Mouse (Mus musculus) liver, embryonic 11.5 days (tissue): ENCODE measurements at regions not wholly inside any gene's neighbourhood (a gene's known extent, or its start where the extent isn't known, plus 50 kb on each side); places are given as distances from the start of the nearest gene placed in this dataset.

ENCODE experiments used
- ATAC-seq: fragments of 200-750 bp; cut with Nextera tagmentation; replicated peaks from 2 replicates; pipeline ENCODE4 v1.8.0; 2017; ENCODE audit warnings: moderate number of reproducible peaks, mild to moderate bottlenecking, moderate TSS enrichment, moderate library complexity; ENCODE audit not compliant: low FRiP score
- DNase-seq: peaks from one replicate; pipeline ENCODE4 v3.0.0-alpha.2; 2017; ENCODE audit warnings: low spot score
- H3K27ac ChIP-seq: fragments of 300-500 bp; sonication (generic); 2 replicates; pipeline ENCODE4 v1.5.1; 2014; ENCODE audit warnings: mild to moderate bottlenecking, low read depth, low read length, control low read depth
- H3K27me3 ChIP-seq: fragments of 300-500 bp; sonication (generic); replicated peaks from 2 replicates; pipeline ENCODE4 v1.6.1; 2014; ENCODE audit warnings: low read length, mixed read lengths; ENCODE audit not compliant: control insufficient read depth, insufficient read depth
- H3K36me3 ChIP-seq: fragments of 300-500 bp; sonication (generic); 2 replicates; pipeline ENCODE4 v1.6.1; 2014; ENCODE audit warnings: mild to moderate bottlenecking, low read length, moderate library complexity, mixed read lengths; ENCODE audit not compliant: control insufficient read depth, insufficient read depth
- H3K4me1 ChIP-seq: fragments of 300-500 bp; sonication (generic); replicated peaks from 2 replicates; pipeline ENCODE4 v1.6.1; 2014; ENCODE audit warnings: low read length, mixed read lengths; ENCODE audit not compliant: control insufficient read depth, insufficient read depth
- H3K4me2 ChIP-seq: fragments of 300-500 bp; sonication (generic); 2 replicates; pipeline ENCODE4 v1.6.1; 2014; ENCODE audit warnings: mild to moderate bottlenecking, control low read depth, moderate library complexity
- H3K4me3 ChIP-seq: fragments of 300-500 bp; sonication (generic); 2 replicates; pipeline ENCODE4 v1.5.1; 2014; ENCODE audit warnings: low read depth, low read length, control low read depth
- H3K9ac ChIP-seq: fragments of 300-500 bp; sonication (generic); 2 replicates; pipeline ENCODE4 v1.6.1; 2014; ENCODE audit warnings: low read depth, low read length, control low read depth
- H3K9me3 ChIP-seq: fragments of 300-500 bp; sonication (generic); 2 replicates; pipeline ENCODE4 v1.6.1; 2016; ENCODE audit warnings: low read length, inconsistent platforms, mixed read lengths; ENCODE audit not compliant: control insufficient read depth
- WGBS: fragments of 180-500 bp; shearing (Covaris S2); extraction: QIAGEN DNeasy Blood & Tissue Kit; methylation state at CpG from one replicate; pipeline ENCODE4 v1.1.7; 2014; 5-methylcytosine and 5-hydroxymethylcytosine counted together

- H3K27ac ChIP-seq: no peak overlapping the region
- no peak overlapping the region for H3K4me3 ChIP-seq
- no peak overlapping the region for H3K4me2 ChIP-seq
- no peaks in the 10 kb centered on the region for H3K27me3 ChIP-seq
- 86% methylated on average over 3 of the region's 3 CpGs for WGBS
- DNase-seq: no peak
- no peaks in the 10 kb centered on the region for H3K9me3 ChIP-seq
- no peak overlapping the region for H3K9ac ChIP-seq
- no peaks in the 10 kb centered on the region for H3K4me1 ChIP-seq
- no peaks in the 10 kb centered on the region for H3K36me3 ChIP-seq
- no peak for ATAC-seq
Measured at GRCm38 (mm10) chr9:41490112-41490511, 328.6 kb upstream of the Ubash3b start.

GRCm38 (mm10) chr9:41488046-41488445 is 326.5 kb upstream of the Ubash3b start:
- H3K27me3 ChIP-seq: no peaks in the 10 kb centered on the region
- no peak overlapping the region for H3K9ac ChIP-seq
- H3K36me3 ChIP-seq: no peaks in the 10 kb centered on the region
- DNase-seq (no peak), ATAC-seq (no peak)
- no peaks in the 10 kb centered on the region for H3K9me3 ChIP-seq
- no peak overlapping the region for H3K4me3 ChIP-seq
- no peak overlapping the region for H3K27ac ChIP-seq
- no peak overlapping the region for H3K4me2 ChIP-seq
- H3K4me1 ChIP-seq: no peaks in the 10 kb centered on the region
- 65% methylated on average over 2 of the region's 2 CpGs for WGBS

GRCm38 (mm10) chr9:41483218-41483617 is 321.7 kb upstream of the Ubash3b start:
- ATAC-seq (no peak), DNase-seq (no peak)
- no peaks in the 10 kb centered on the region for H3K27me3 ChIP-seq
- H3K9me3 ChIP-seq: no peaks in the 10 kb centered on the region
- WGBS: 76% methylated on average over 3 of the region's 3 CpGs
- no peaks in the 10 kb centered on the region for H3K4me1 ChIP-seq
- no peak overlapping the region for H3K4me3 ChIP-seq
- H3K36me3 ChIP-seq: no peaks in the 10 kb centered on the region
- H3K27ac ChIP-seq: no peak overlapping the region
- no peak overlapping the region for H3K9ac ChIP-seq
- H3K4me2 ChIP-seq: no peak overlapping the region

DNA sequence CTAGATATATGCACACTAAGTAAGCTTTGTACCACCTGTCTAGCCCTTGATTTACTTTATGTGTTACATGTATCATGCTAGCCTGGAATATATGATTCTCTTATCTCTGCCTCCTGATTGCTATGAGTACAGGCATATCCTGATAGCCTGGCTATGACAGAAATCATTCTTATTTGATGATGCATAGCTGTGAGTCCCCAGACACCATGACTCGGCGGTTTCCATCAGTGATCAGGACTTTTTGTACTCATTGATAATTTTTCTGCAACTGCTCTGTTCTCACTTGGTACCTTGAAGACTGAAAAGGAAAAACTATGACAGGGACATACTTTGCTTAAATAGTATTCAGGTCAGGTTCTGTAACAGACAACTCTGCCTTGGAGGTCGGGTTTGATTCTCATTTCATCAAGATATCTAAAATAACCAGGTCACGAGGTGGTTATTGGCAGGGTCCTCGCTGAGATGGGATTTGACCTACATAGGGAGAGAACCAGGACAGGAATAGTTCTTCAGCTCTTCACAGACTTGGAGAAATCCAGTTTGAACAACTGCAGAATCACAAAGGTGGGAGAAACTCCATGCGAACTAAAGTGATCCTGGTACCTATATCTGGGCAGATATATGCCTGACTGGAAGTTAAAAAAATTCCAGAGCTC is 320.2 kb upstream of the Ubash3b start:
- 81% methylated on average over 6 of the region's 6 CpGs for WGBS
- H3K36me3 ChIP-seq: no peaks in the 10 kb centered on the region
- no peak overlapping the region for H3K27ac ChIP-seq
- no peak overlapping the region for H3K9ac ChIP-seq
- DNase-seq: no peak
- H3K4me2 ChIP-seq: no peak overlapping the region
- no peaks in the 10 kb centered on the region for H3K4me1 ChIP-seq
- H3K9me3 ChIP-seq: no peaks in the 10 kb centered on the region
- no peaks in the 10 kb centered on the region for H3K27me3 ChIP-seq
- no peak for ATAC-seq
- no peak overlapping the region for H3K4me3 ChIP-seq

DNA sequence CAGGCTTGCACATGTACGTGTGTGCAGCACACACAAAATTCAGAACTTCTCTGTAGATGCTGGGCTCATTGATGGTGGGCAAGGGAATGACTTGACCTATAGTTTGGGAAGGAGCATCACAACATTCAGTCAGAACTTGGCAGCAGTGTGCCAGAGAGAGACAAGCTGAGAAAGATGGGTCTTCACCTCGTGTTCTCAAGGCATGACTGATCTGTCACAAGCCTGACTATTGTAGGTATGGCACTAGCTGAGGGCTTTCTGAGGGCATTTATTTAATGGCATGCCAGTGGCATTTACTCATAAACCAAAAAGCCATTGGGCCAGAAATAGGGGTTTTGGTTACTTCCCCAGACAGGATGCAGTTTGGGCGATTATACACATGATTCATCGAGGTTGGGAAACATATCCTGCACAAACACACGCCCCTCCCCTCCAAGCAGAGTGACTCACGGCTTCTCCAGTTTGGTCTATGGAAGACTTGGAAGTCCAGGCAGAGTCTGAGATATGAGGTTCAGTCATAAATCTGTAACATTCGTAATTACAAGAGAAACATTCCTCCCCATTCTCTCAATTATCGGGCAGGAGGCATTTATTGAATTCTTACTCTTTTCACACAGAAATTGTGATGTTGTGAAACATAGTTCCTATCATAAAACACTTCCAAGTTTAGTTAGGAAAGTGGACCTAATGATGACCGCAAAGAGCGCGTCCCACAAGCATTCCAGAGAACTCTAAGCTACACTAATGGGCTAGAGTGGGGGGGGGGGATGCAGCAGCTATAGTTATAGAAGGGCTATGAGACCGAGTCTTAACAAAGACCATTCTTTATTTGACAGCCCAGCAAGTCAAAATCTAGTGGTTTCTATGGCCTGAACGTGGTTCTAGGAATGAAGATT is 318.6 kb upstream of the Ubash3b start:
- Histone ChIP-seq H3K4me1 (0 out of 2 replicates have a peak, but pooled peaks cover under 1% of the 10 kb centered on the region), H3K4me3 (no peak overlapping the region), H3K27ac (no peak overlapping the region), H3K27me3 (no peaks in the 10 kb centered on the region), H3K36me3 (no peaks in the 10 kb centered on the region), H3K9me3 (no peaks in the 10 kb centered on the region), H3K9ac (no peak overlapping the region), H3K4me2 (no peak overlapping the region)
- WGBS: 73% methylated on average over 13 of the region's 13 CpGs
- DNase-seq (no peak), ATAC-seq (no peak)

DNA sequence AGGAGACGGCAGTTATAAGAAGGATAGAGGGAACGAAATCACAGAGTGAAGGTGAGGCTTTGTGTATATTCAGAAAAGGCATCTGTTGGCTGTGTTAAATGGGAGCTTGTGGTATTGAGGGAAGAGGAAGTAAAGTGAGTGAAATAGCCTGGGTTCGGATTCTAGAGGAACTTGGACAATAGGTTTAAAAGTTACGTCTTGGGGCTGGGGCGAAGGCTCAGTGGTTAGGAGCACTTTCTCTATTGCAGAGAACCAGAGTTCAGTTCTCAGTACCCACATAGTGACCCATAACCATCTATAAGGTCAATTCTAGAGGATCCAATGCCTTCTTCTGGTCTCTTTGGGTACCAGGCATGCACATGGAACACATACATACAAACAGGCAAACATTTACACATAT is 317.6 kb upstream of the Ubash3b start:
- H3K27me3 ChIP-seq: no peaks in the 10 kb centered on the region
- H3K27ac ChIP-seq: no peak overlapping the region
- H3K9me3 ChIP-seq: no peaks in the 10 kb centered on the region
- 68% methylated on average over 5 of the region's 5 CpGs for WGBS
- no peak for DNase-seq
- H3K36me3 ChIP-seq: no peaks in the 10 kb centered on the region
- no peak overlapping the region for H3K4me2 ChIP-seq
- H3K4me1 ChIP-seq: 0 out of 2 replicates have a peak, but pooled peaks cover 3% of the 10 kb centered on the region
- H3K9ac ChIP-seq: no peak overlapping the region
- H3K4me3 ChIP-seq: no peak overlapping the region
- ATAC-seq: no peak

DNA sequence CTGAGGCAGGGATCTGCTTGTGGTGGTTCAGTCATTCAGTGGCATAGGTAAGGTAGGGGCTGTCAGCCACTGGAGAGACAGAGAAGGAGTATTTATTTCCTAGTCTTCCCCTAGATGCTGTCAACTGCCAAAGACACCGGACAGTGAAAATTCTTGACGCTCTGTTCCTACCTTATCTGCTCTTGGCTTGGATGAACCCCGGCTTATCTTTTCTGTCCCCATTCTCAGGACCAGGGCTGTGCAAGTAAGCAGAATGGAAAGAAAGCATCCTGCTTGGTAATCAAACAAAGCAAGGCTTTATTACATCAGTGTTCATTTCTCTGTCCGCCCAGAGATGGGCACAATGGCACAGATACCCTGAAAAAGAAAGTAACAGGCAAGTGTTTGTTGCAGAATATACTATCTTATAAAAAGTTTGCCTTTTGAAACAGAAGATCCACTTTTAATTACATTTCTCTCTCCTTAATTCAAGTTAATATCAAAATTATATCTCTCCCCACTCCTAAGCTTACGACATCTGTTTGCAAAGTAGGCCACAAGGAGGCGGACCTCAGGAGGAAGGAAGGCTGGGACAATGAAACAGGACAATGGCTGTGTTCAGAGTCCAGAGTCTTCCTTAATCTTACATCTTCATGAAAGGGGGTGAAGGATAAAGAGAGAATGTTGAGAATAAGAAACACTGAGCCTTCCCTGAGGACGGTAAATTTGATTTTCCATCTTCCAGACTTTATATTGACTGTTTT is 316.8 kb upstream of the Ubash3b start:
- DNase-seq (no peak), ATAC-seq (no peak)
- 0 out of 2 replicates have a peak, but pooled peaks cover 3% of the 10 kb centered on the region for H3K4me1 ChIP-seq
- no peak overlapping the region for H3K9ac ChIP-seq
- H3K9me3 ChIP-seq: no peaks in the 10 kb centered on the region
- no peaks in the 10 kb centered on the region for H3K36me3 ChIP-seq
- H3K27ac ChIP-seq: no peak overlapping the region
- no peak overlapping the region for H3K4me2 ChIP-seq
- 75% methylated on average over 7 of the region's 7 CpGs for WGBS
- no peak overlapping the region for H3K4me3 ChIP-seq
- no peaks in the 10 kb centered on the region for H3K27me3 ChIP-seq

DNA sequence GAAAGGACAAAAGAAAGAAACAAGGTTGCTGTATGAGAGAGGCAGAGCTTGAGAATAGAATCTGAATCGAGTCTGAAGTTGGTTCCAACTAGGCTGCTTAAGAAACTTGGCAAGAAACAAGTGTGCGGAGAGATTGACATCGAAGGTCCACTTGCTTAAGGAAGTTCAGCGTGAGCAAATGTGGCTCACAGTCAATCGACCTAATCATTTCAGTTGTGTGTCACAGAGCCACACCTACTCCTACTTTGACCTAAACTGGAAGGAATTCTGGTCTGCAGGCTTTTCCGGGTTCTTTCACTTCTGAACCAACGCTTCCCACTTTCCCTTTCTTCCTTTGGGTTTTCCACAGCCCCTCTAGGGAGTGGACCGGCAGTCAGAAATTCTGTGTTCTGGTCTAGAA is 313.8 kb upstream of the Ubash3b start:
- Histone ChIP-seq H3K4me3 (no peak overlapping the region), H3K4me1 (0 out of 2 replicates have a peak, but pooled peaks cover 3% of the 10 kb centered on the region), H3K4me2 (no peak overlapping the region), H3K36me3 (no peaks in the 10 kb centered on the region), H3K9me3 (no peaks in the 10 kb centered on the region), H3K9ac (no peak overlapping the region), H3K27me3 (no peaks in the 10 kb centered on the region), H3K27ac (no peak overlapping the region)
- WGBS: 80% methylated on average over 8 of the region's 8 CpGs
- ATAC-seq (no peak), DNase-seq (no peak)
